Mouse (Mus musculus) lung, postnatal 0 days (tissue): ENCODE measurements around the gene Irf2bpl.

Experiments
- CTCF ChIP-seq: IDR thresholded peaks from 2 replicates; pipeline ENCODE4 v1.5.1; 2016; ENCODE audit warnings: antibody characterized with exemption, mild to moderate bottlenecking
- EP300 ChIP-seq: IDR thresholded peaks from 2 replicates; pipeline ENCODE4 v1.6.1; 2016; ENCODE audit warnings: antibody characterized with exemption, mild to moderate bottlenecking, control low read depth

DNA sequence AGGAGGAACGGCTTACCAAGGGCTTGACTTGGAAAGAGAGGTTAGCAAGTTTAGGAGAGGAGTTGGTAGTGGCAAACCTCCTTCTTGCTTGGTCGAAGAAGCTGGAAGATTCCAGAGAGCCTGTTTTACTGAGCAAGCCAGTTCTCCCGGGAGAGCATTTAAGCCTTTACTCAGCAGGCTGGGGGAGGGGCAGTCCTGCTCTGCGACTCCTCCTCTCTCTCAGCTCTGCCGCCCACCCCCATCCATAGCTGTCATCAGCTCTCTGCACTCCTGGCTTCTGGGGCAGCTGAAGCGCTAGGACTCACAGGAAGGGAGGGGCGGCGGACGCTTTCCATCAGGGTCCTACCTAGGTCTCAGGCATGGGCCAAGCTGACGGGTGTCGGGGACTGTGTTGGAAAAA is 28.9 kb downstream of the Irf2bpl start:
- TF ChIP-seq CTCF = no peak
- TF ChIP-seq EP300 = no peak
